Mouse (Mus musculus) midbrain, postnatal 0 days (tissue): Measurements from ENCODE around the gene Mylk2. TPM values are rescaled to one million over a fixed set of nuclear protein-coding genes. Genes with fewer than 3 reads are reported as not detected.

Experiments
- ATAC-seq: fragments of 200-750 bp; cut with Nextera tagmentation; 2 replicates; pipeline ENCODE4 v1.8.0; 2017; ENCODE audit warnings: moderate number of reproducible peaks, mild to moderate bottlenecking, moderate TSS enrichment, moderate library complexity; ENCODE audit not compliant: low FRiP score
- DNase-seq: peaks from one replicate; pipeline ENCODE4 v3.0.0-alpha.2; 2015; ENCODE audit warnings: low spot score
- H3K27ac ChIP-seq: fragments of 300-500 bp; sonication (generic); 2 replicates; pipeline ENCODE4 v1.5.1; 2014; ENCODE audit warnings: low read depth, mild to moderate bottlenecking, low read length, mixed read lengths
- H3K27me3 ChIP-seq: fragments of 300-500 bp; sonication (generic); 2 replicates; pipeline ENCODE4 v1.6.1; 2014; ENCODE audit warnings: low read length, control low read depth, mixed read lengths; ENCODE audit not compliant: insufficient read depth
- H3K36me3 ChIP-seq: fragments of 300-500 bp; sonication (generic); 2 replicates; pipeline ENCODE4 v1.6.1; 2014; ENCODE audit warnings: low read length, control low read depth, mixed read lengths; ENCODE audit not compliant: insufficient read depth
- H3K4me1 ChIP-seq: fragments of 300-500 bp; sonication (generic); 2 replicates; pipeline ENCODE4 v1.6.1; 2014; ENCODE audit warnings: mild to moderate bottlenecking, control low read depth, antibody characterized with exemption, low read length, mixed read lengths; ENCODE audit not compliant: insufficient read depth
- H3K4me2 ChIP-seq: fragments of 300-500 bp; sonication (generic); 2 replicates; pipeline ENCODE4 v1.6.1; 2014; ENCODE audit warnings: low read depth, mild to moderate bottlenecking, low read length, mixed read lengths; ENCODE audit not compliant: poor library complexity, severe bottlenecking
- H3K4me3 ChIP-seq: fragments of 300-500 bp; sonication (generic); 2 replicates; pipeline ENCODE4 v1.5.1; 2014; ENCODE audit warnings: low read depth, mild to moderate bottlenecking, low read length, moderate library complexity
- H3K9ac ChIP-seq: fragments of 300-500 bp; sonication (generic); replicated peaks from 2 replicates; pipeline ENCODE4 v1.6.1; 2014; ENCODE audit warnings: mild to moderate bottlenecking, low read length, moderate library complexity, mixed read lengths; ENCODE audit not compliant: poor library complexity, severe bottlenecking
- H3K9me3 ChIP-seq: fragments of 300-500 bp; sonication (generic); 2 replicates; pipeline ENCODE4 v1.6.1; 2016; ENCODE audit warnings: low read length, control low read depth
- CTCF ChIP-seq: IDR thresholded peaks from 2 replicates; pipeline ENCODE4 v1.5.1; 2016; ENCODE audit warnings: antibody characterized with exemption, mild to moderate bottlenecking
- WGBS: fragments of 180-500 bp; shearing (Covaris S2); extraction: QIAGEN DNeasy Blood & Tissue Kit; methylation state at CpG from one replicate; pipeline ENCODE4 v1.1.7; 2014; 5-methylcytosine and 5-hydroxymethylcytosine counted together
- polyA plus RNA-seq: library from polyadenylated mRNA; unstranded; fragments of >200 nt; fragmentation: Nextera tagmentation; extraction: Ambion mirVana; gene quantifications from 2 replicates; pipeline ENCODE4 v1.2.1, GENCODE M21; 2015
- total RNA-seq: library from RNA; depleted of rRNA; stranded (reverse); fragments of >200 nt; gene quantifications from 2 replicates; pipeline ENCODE4 v1.2.3, GENCODE M21; 2014

Gene Mylk2
- total and polyA plus RNA-seq, 2 experiments from 2014 or later: 0.16 TPM; not detected in 1

- no peak for TF ChIP-seq CTCF
- H3K4me2 ChIP-seq: no peak overlapping the region
- no peaks in the 10 kb centered on the region for H3K9me3 ChIP-seq
- WGBS: 59% methylated on average over 9 of the region's 9 CpGs
- H3K4me1 ChIP-seq: peaks cover 6% of the 10 kb centered on the region; the same call in 1 of the 2 replicates
- no peak for ATAC-seq
- H3K27me3 ChIP-seq: peaks cover 12% of the 10 kb centered on the region; the same call in 1 of the 2 replicates
- H3K9ac ChIP-seq: no peak overlapping the region
- no peaks in the 10 kb centered on the region for H3K36me3 ChIP-seq
- no peak overlapping the region for H3K4me3 ChIP-seq
- H3K27ac ChIP-seq: no peak overlapping the region
- no peak for DNase-seq
Observed at GRCm38 (mm10) chr2:152906274-152907037, 4.7 kb upstream of the Mylk2 start.

DNA sequence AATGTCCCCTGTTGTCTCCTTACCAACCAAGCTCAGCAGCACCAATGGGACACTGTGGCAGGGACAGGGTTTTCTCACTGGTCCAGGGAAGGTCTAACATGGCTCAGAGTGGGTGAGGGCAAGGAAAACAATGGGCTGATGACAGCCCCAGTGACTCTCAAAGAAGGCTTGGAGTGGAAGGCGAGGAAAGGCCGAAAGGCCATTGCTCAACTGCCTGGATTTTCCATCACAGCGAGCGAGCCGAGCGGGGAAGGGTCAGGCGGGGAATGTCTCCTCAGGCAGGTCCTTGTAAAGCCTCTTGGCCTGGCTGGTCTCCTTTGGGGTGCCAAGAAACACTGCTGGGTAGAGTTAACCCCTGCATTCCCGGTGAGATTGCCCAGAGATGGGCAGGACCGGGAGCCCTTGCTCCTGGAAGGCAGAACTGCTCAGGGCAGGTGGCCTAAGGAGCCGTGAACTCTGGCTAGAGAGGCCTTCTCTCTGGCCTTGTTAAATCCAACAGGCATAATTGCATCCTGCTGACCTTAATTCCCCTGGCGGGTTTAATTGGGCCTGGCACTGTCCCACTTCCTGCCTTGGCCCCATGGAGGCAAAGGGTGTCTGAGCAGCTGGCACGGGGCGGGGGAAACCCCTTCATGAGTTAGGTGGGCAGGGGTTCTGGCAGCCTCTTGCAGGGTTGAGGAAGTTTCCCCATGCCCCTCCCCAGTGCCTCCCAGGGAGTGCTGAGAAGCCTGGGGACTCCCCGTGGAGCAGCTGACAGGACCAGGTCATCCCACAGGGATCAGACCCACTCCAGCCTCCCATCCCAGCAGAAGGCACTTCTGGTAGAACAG lies 3.8 kb upstream of the Mylk2 start:
- Histone ChIP-seq H3K4me2 (no peak overlapping the region), H3K9me3 (no peaks in the 10 kb centered on the region), H3K9ac (no peak overlapping the region), H3K4me3 (no peak overlapping the region), H3K27ac (no peak overlapping the region), H3K4me1 (peaks cover 6% of the 10 kb centered on the region; the same call in 1 of the 2 replicates), H3K36me3 (no peaks in the 10 kb centered on the region), H3K27me3 (peaks cover 14% of the 10 kb centered on the region; the same call in 1 of the 2 replicates)
- DNase-seq: no peak
- ATAC-seq: no peak
- WGBS: 53% methylated on average over 14 of the region's 14 CpGs
- no peak for TF ChIP-seq CTCF

DNA sequence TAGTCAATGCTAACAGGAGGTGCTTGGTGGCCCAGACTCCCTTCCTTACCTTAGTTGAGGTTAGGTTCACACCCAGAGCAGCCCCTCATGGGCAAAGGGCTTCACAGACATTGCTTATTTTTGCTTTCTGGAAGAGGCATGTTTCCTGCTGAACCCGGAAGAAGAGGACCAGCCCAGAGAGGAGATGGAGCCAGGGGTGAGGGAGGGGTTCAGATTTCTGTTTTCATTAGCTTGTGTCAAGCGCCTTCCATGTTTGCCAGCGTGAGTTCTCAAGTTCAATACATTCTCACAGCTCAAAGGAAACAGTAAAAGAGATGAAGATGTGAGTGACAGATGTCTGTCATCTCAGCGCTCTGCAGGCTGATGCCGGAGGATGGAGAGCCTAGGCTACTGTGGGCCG lies 1.3 kb upstream of the Mylk2 start:
- ATAC-seq (no peak), DNase-seq (no peak)
- Histone ChIP-seq H3K9me3 (no peaks in the 10 kb centered on the region), H3K27me3 (peaks cover 18% of the 10 kb centered on the region; the same call in 1 of the 2 replicates), H3K4me1 (peaks cover 6% of the 10 kb centered on the region; the same call in 1 of the 2 replicates), H3K4me2 (no peak overlapping the region), H3K9ac (no peak overlapping the region), H3K36me3 (no peaks in the 10 kb centered on the region), H3K27ac (no peak overlapping the region), H3K4me3 (no peak overlapping the region)
- TF ChIP-seq CTCF: no peak
- WGBS: 78% methylated on average over 6 of the region's 6 CpGs

DNA sequence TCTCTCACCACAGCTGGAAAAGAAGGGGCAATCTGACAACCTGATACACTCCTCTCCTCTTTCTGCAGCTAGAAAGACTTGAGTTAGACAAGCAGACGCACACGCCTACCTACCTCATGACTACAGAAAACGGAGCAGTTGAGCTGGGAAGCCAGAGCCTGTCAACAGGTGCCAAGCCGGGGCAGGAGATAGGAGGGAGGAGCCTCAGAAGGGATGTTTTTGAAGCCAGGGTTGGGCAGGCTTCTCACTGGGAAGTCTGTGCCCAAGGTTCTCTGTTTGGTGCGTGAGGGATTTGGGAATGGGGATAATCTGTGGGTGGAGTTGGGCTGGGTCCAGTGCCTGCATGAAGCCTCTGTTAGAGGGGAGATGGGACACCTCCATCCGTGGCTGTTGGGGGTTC lies 280 bp downstream of the Mylk2 start:
- no peak for ATAC-seq
- peaks cover 6% of the 10 kb centered on the region; the same call in 1 of the 2 replicates for H3K4me1 ChIP-seq
- no peak overlapping the region for H3K9ac ChIP-seq
- no peak overlapping the region for H3K4me3 ChIP-seq
- no peak for TF ChIP-seq CTCF
- H3K36me3 ChIP-seq: no peaks in the 10 kb centered on the region
- DNase-seq: no peak
- peaks cover 18% of the 10 kb centered on the region; the same call in 1 of the 2 replicates for H3K27me3 ChIP-seq
- no peak overlapping the region for H3K4me2 ChIP-seq
- WGBS: 35% methylated on average over 6 of the region's 6 CpGs
- no peaks in the 10 kb centered on the region for H3K9me3 ChIP-seq
- H3K27ac ChIP-seq: no peak overlapping the region

GRCm38 (mm10) chr2:152913471-152913870 lies 2.3 kb downstream of the Mylk2 start:
- Histone ChIP-seq H3K9ac (no peak overlapping the region), H3K4me2 (no peak overlapping the region), H3K4me1 (no peaks in the 10 kb centered on the region), H3K36me3 (no peaks in the 10 kb centered on the region), H3K4me3 (no peak overlapping the region), H3K27ac (no peak overlapping the region), H3K9me3 (no peaks in the 10 kb centered on the region), H3K27me3 (peaks cover 18% of the 10 kb centered on the region; the same call in 1 of the 2 replicates)
- 36% methylated on average over 7 of the region's 7 CpGs for WGBS
- ATAC-seq: no peak
- no peak for TF ChIP-seq CTCF
- DNase-seq: no peak
